ENCODE assay signal across 15 mouse cellular contexts in genomic region chr9:60668886-60669285, GRCm38 (mm10). TPM values are rescaled to one million over a fixed set of nuclear protein-coding genes. Genes with fewer than 3 reads are reported as not detected.
"Had no signal": no experiment of that assay in that cellular context is flagged by ENCODE, and none has a peak within 500 bp of the region (broad histone marks: within the 10 kb centered on the region; RNA-seq: fewer than 3 reads in every experiment).

No protein-coding gene starts in this region.

- H3K27ac ChIP-seq: kidney, embryonic 15.5 days; limb, embryonic 12.5 days; liver, embryonic 14.5 days; midbrain, embryonic 13.5 days; neural tube, embryonic 15.5 days; stomach, embryonic 15.5 days had no signal

- H3K36me3 ChIP-seq: stomach, embryonic 15.5 days had no signal

- H3K9ac ChIP-seq: kidney, embryonic 15.5 days; limb, embryonic 12.5 days; liver, embryonic 14.5 days; midbrain, embryonic 13.5 days; neural tube, embryonic 15.5 days; stomach, embryonic 15.5 days had no signal

- H3K4me2 ChIP-seq: kidney, embryonic 15.5 days; limb, embryonic 12.5 days; midbrain, embryonic 13.5 days; neural tube, embryonic 15.5 days; stomach, embryonic 15.5 days had no signal

- H3K27me3 ChIP-seq: kidney, embryonic 15.5 days; limb, embryonic 12.5 days; midbrain, embryonic 13.5 days; neural tube, embryonic 15.5 days; stomach, embryonic 15.5 days had no signal

- ATAC-seq: midbrain, embryonic 13.5 days had no signal

- DNase-seq: kidney, postnatal 14 days; lung, adult 18-20 months; right cerebral cortex, postnatal 4 days; spleen, adult 18-20 months; thymus, adult 2 months; thymus, postnatal 25 days had no signal

- H3K4me1 ChIP-seq: kidney, embryonic 15.5 days; limb, embryonic 12.5 days; midbrain, embryonic 13.5 days; neural tube, embryonic 15.5 days; stomach, embryonic 15.5 days had no signal

- H3K9me3 ChIP-seq: kidney, embryonic 15.5 days; limb, embryonic 12.5 days; midbrain, embryonic 13.5 days; neural tube, embryonic 15.5 days; stomach, embryonic 15.5 days had no signal

- H3K4me3 ChIP-seq: kidney, embryonic 15.5 days; limb, embryonic 12.5 days; midbrain, embryonic 13.5 days; myocyte; neural tube, embryonic 15.5 days; stomach, embryonic 15.5 days had no signal

RNA-seq across cellular contexts. Expression of gene Larp6, which starts 43.9 kb away (rescaled TPM):
- total RNA-seq: liver, adult 2 months; megakaryocyte progenitor cell, adult 5-6 weeks had no signal
- polyA plus RNA-seq: liver, adult 2 months had no signal
